Mouse (Mus musculus) cortical plate, adult 2 months (tissue): ENCODE measurements around the gene Rtf1.

ENCODE experiments used
- CTCF ChIP-seq: fragments of 200-500 bp; IDR thresholded peaks from 2 replicates; pipeline ENCODE4 v1.5.1; 2011; ENCODE audit warnings: mild to moderate bottlenecking, control low read depth, low read length; ENCODE audit not compliant: insufficient read depth; ENCODE audit errors: extremely low read depth
- POLR2A ChIP-seq: fragments of 200-500 bp; IDR thresholded peaks from 2 replicates; pipeline ENCODE4 v1.6.1; 2011; ENCODE audit warnings: mild to moderate bottlenecking, low read length, control low read depth; ENCODE audit not compliant: insufficient read depth; ENCODE audit errors: extremely low read depth

DNA sequence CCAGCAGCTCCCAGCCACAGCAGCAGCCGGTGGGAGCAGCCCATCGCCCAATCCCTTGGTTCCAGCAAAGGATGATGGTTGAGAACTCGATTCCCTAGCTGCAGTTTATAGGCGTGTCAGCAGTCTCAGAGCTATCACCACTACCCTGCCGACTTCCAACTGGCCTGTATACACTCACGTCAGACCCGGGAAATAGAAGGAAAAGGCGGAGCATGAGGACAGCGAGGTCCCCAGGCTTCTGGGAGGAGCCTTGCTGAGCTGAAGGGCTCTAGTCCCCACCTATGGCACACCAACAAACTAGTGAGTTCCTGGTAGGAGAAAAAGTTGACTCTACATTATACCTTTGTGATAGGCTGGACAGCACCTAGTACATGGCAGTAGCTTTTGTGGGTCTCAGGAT, 85.4 kb downstream of the Rtf1 start, which contains the start of gene Ltk:
- no peak for TF ChIP-seq POLR2A
- TF ChIP-seq CTCF: no peak
